Mouse (Mus musculus) heart, postnatal 0 days (tissue): ENCODE measurements around the gene Prim2.

ENCODE experiments used
- CTCF ChIP-seq: IDR thresholded peaks from 2 replicates; pipeline ENCODE4 v1.5.1; 2016; ENCODE audit warnings: antibody characterized with exemption, control low read depth, low read depth
- EP300 ChIP-seq: IDR thresholded peaks from 2 replicates; pipeline ENCODE4 v1.6.1; 2016; ENCODE audit warnings: antibody characterized with exemption, low read depth

- TF ChIP-seq CTCF (no peak), EP300 (no peak)
These were observed 69.9 kb downstream of the Prim2 start for GRCm38 (mm10) chr1:33599698-33600097.
